Mouse (Mus musculus): ENCODE results near the gene Nicn1. TPM values are rescaled to one million over a fixed set of nuclear protein-coding genes. Genes with fewer than 3 reads are reported as not detected.
A peak's percentile ranks its signal among the peaks of the same experiment; 100 is the strongest.
"Not testable (repeated sequence)": the region's sequence is repeated elsewhere in the genome, so short reads cannot be mapped to it uniquely, and the experiment has no call there.

The Nicn1 gene
- polyA plus RNA-seq, 1 experiment: 37.9 TPM

DNA sequence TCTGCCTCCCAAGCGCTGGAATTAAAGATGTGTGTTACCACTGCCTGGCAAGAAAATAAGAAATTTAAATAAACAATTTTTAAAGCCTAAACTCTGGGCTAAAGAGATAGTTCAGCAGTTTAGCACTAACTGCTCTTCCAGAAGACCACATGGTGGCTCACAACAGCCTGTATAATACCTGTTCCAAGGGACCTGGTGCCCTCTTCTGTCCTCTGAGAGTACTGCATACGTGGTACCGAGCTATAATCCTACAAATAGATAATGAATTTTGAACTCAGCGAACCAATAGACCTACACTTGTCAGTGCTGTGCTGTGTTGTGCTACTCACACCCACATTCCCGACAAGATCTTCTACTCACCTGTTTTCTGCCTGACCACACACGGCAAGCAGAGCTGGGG lies 5.8 kb upstream of the Nicn1 start:
- H3K4me2 ChIP-seq (ENCODE audit: low read depth): no peak overlapping the region
- TF ChIP-seq REST (IDR thresholded peaks at IDR 0.05; ENCODE audit: insufficient read depth, insufficient read length) (no peak), USF1 (IDR thresholded peaks at IDR 0.05; ENCODE audit: low read depth) (peak; percentile 22)
- H3K27me3 ChIP-seq (ENCODE audit: control insufficient read depth, insufficient read depth, insufficient read length): no peaks in the 10 kb centered on the region
- no peak overlapping the region for H3K4me3 ChIP-seq
- no peak overlapping the region for H3ac ChIP-seq (ENCODE audit: control insufficient read depth, insufficient read length)
- no peaks in the 10 kb centered on the region for H3K36me3 ChIP-seq (ENCODE audit: control insufficient read depth, insufficient read depth)
- no peaks in the 10 kb centered on the region for H3K79me2 ChIP-seq (ENCODE audit: control insufficient read depth, insufficient read depth)

DNA sequence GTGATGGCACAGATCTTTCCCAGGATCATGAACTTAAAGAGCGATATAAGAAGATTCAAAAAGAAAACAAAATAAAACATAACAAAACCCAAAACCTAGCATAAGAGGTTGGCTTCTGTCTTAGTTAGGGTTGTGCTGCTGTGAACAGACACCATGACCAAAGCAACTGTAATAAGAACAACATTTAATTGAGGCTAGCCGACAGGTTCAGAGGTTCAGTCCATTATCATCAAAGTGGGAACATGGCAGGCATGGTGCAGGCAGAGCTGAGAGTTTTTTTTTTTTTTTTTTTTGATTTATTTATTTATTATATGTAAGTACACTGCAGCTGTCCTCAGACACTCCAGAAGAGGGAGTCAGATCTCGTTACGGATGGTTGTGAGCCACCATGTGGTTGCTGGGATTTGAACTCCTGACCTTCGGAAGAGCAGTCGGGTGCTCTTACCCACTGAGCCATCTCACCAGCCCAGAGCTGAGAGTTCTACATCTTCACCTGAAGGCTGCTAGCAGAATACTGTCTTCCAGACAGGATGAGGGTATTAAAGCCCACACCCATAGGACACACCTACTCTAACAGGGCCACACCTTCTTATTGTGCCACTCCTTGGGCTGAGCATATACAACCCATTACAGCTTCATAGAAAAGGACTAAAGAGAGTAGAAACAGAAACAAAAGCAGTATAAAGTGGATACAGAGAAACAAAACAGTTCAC lies 2.5 kb upstream of the Nicn1 start:
- not testable (repeated sequence) for H3K27me3 ChIP-seq (ENCODE audit: control insufficient read depth, insufficient read depth, insufficient read length)

DNA sequence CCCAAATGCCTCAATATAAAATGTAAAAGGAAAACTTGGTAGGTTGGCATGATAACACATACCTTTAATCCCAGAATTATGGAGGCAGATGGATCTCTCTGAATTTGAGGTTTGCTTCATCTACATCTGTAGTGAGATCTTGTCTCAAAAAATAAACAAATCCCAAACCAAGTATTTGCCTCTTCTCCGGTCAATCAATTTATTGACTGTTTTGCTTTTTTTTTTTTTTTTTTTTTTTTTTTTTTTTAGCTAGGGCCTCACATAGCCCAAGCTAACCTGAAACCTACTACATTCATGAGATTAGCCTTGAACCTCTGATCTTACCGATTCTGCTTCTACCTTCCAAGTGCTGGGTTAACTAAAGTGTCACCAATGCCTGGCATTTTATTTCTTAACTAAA lies 882 bp upstream of the Nicn1 start:
- no peak for TF ChIP-seq CEBPB (IDR thresholded peaks at IDR 0.05; ENCODE audit: insufficient read depth, poor library complexity, severe bottlenecking)
- no peak for TF ChIP-seq USF1 (IDR thresholded peaks at IDR 0.05; ENCODE audit: low read depth)
- no peak for TF ChIP-seq MYOG (IDR thresholded peaks at IDR 0.05; ENCODE audit: control insufficient read depth in 1 of 3, insufficient read depth in 1 of 3, insufficient read length in 2 of 3, low read depth in 2 of 3)
- no peak for TF ChIP-seq E2F4 (IDR thresholded peaks at IDR 0.05; ENCODE audit: insufficient read depth)
- TF ChIP-seq TCF3 (IDR thresholded peaks at IDR 0.05; ENCODE audit: insufficient read length, low read depth): no peak
- no peaks in the 10 kb centered on the region for H3K27me3 ChIP-seq (ENCODE audit: control insufficient read depth, insufficient read depth, insufficient read length)
- no peaks in the 10 kb centered on the region for H3K79me2 ChIP-seq (ENCODE audit: control insufficient read depth, insufficient read depth)
- H3K36me3 ChIP-seq (ENCODE audit: control insufficient read depth, insufficient read depth): no peaks in the 10 kb centered on the region
- no peak overlapping the region for H3ac ChIP-seq (ENCODE audit: control insufficient read depth, insufficient read length)
- H3K4me2 ChIP-seq (ENCODE audit: low read depth): peak overlapping the region; percentile 84
- peak overlapping the region; percentile 63 for H3K4me3 ChIP-seq

More for the DNA sequence above, 2.5 kb upstream of the Nicn1 start:
- not testable (repeated sequence) for H3K79me2 ChIP-seq (ENCODE audit: control insufficient read depth, insufficient read depth); H3ac ChIP-seq (ENCODE audit: control insufficient read depth, insufficient read length); H3K4me2 ChIP-seq (ENCODE audit: low read depth); H3K36me3 ChIP-seq (ENCODE audit: control insufficient read depth, insufficient read depth); H3K4me3 ChIP-seq

DNA sequence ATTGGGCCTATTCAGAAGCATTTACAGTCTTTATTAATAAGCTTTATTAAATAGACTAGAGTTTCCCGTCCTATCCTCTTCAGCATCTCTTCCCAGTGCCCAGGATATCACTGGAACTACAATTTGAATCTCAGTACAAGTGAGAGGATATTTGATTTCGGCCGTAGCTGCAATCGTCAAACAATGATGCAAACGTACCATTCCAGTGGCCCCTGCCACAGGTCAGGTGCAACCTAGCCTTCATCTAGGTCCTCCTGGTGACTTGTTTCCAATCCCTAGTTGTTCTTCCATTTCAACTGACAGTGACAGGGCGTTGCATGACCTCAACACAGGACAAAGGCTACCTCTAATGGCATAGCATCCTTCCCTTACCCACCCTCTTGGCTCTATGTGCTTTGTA lies 544 bp downstream of the Nicn1 start:
- H3K27me3 ChIP-seq (ENCODE audit: control insufficient read depth, insufficient read depth, insufficient read length): no peaks in the 10 kb centered on the region
- H3ac ChIP-seq (ENCODE audit: control insufficient read depth, insufficient read length): no peak overlapping the region
- peaks cover 4% of the 10 kb centered on the region for H3K36me3 ChIP-seq (ENCODE audit: control insufficient read depth, insufficient read depth)
- H3K4me3 ChIP-seq: peak overlapping the region; percentile 63
- H3K4me2 ChIP-seq (ENCODE audit: low read depth): peak overlapping the region; percentile 94
- no peaks in the 10 kb centered on the region for H3K79me2 ChIP-seq (ENCODE audit: control insufficient read depth, insufficient read depth)
- TF ChIP-seq USF1 (IDR thresholded peaks at IDR 0.05; ENCODE audit: low read depth) (no peak), POLR2A (IDR thresholded peaks at IDR 0.05; ENCODE audit: insufficient read length, low read depth) (no peak), SRF (IDR thresholded peaks at IDR 0.05; ENCODE audit: control insufficient read depth, insufficient read length, low read depth) (no peak), E2F4 (IDR thresholded peaks at IDR 0.05; ENCODE audit: insufficient read depth) (no peak), TCF3 (IDR thresholded peaks at IDR 0.05; ENCODE audit: insufficient read length, low read depth) (no peak), POLR2AphosphoS2 (IDR thresholded peaks at IDR 0.05; ENCODE audit: insufficient read length, low read depth) (no peak), MYOG (IDR thresholded peaks at IDR 0.05; ENCODE audit: control insufficient read depth in 1 of 3, insufficient read depth in 1 of 3, insufficient read length in 2 of 3, low read depth in 2 of 3) (no peak), MAX (IDR thresholded peaks at IDR 0.05; ENCODE audit: low read depth) (no peak), CEBPB (IDR thresholded peaks at IDR 0.05; ENCODE audit: insufficient read depth, poor library complexity, severe bottlenecking) (no peak), TCF12 (IDR thresholded peaks at IDR 0.05; ENCODE audit: insufficient read depth, poor library complexity, severe bottlenecking) (no peak), MYOD1 (IDR thresholded peaks at IDR 0.05; ENCODE audit: control insufficient read depth in 1 of 3, insufficient read length in 2 of 3, low read depth in 2 of 3) (no peak), REST (IDR thresholded peaks at IDR 0.05; ENCODE audit: insufficient read depth, insufficient read length) (no peak)

DNA sequence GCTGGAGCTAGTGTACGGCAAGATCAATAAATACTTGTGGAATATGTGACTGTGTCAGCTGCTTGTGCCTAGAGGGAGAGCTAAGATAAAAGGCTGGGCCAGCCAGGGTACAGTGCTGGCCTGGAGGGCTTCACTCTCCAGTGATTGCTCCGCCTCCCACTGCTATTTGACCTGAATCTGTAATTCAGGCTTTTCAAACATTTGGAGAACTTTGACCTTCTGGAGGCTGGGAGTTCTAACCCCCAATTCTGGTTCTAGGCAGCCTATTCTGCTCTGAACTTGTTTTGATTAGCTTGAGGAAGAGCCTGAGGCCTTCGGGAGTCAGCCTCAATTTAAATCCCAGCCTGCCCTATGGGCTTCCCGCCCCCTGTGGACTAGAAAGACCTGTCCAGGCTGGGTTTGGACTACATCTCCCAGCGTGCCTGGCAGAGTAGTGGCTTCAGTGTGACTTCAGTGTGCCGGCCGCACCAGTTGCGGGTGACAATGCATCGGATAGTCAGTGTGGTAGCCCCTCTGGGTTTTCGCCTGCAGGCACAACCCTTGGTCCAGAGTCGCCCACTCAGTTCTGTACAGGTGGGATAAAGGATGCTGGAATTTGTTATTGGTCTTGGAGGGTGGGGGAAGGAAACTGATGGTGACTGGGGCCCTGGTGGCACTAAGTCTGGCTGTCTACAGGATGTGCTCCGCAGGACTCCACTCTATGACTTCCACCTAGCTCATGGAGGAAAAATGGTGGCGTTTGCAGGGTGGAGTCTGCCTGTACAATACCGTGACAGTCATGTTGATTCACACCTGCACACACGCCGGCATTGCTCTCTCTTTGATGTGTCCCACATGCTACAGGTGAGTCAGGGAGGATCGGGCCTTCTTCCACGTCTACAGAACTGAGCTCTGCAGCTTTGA lies 6.5 kb downstream of the Nicn1 start, which contains the start of gene Amt:
Gene Amt (plus strand): TSS at position 401 of the 903 bp plus-strand sequence.
- no peaks in the 10 kb centered on the region for H3K27me3 ChIP-seq (ENCODE audit: control insufficient read depth, insufficient read depth, insufficient read length)
- no peak within 1 kb of the TSS for H3K4me3 ChIP-seq
- peaks cover 4% of the 10 kb centered on the region for H3K36me3 ChIP-seq (ENCODE audit: control insufficient read depth, insufficient read depth)
- H3K79me2 ChIP-seq (ENCODE audit: control insufficient read depth, insufficient read depth): no peaks in the 10 kb centered on the region
- no peak for TF ChIP-seq E2F4 (IDR thresholded peaks at IDR 0.05; ENCODE audit: insufficient read depth)
- TF ChIP-seq POLR2AphosphoS2 (IDR thresholded peaks at IDR 0.05; ENCODE audit: insufficient read length, low read depth): peak; percentile 34
- no peak for TF ChIP-seq POLR2A (IDR thresholded peaks at IDR 0.05; ENCODE audit: insufficient read length, low read depth)
- TF ChIP-seq REST (IDR thresholded peaks at IDR 0.05; ENCODE audit: insufficient read depth, insufficient read length): no peak
- no peak for TF ChIP-seq CEBPB (IDR thresholded peaks at IDR 0.05; ENCODE audit: insufficient read depth, poor library complexity, severe bottlenecking)
- TF ChIP-seq MYOD1 (IDR thresholded peaks at IDR 0.05; ENCODE audit: control insufficient read depth in 1 of 3, insufficient read length in 2 of 3, low read depth in 2 of 3): no peak
- TF ChIP-seq TCF3 (IDR thresholded peaks at IDR 0.05; ENCODE audit: insufficient read length, low read depth): no peak
- no peak within 1 kb of the TSS for H3K4me2 ChIP-seq (ENCODE audit: low read depth)
- no peak within 1 kb of the TSS for H3ac ChIP-seq (ENCODE audit: control insufficient read depth, insufficient read length)
